Mouse (Mus musculus) forebrain, embryonic 10.5 days (tissue): ENCODE data around the gene Olfr1045. TPM values are rescaled to one million over a fixed set of nuclear protein-coding genes. Genes with fewer than 3 reads are reported as not detected.
"Not testable (repeated sequence)": the region's sequence is repeated elsewhere in the genome, so short reads cannot be mapped to it uniquely, and the experiment has no call there.

ENCODE experiments used
- DNase-seq: peaks from one replicate; pipeline ENCODE4 v3.0.0-alpha.2; 2017; ENCODE audit warnings: low spot score; ENCODE audit errors: extremely low spot score
- H3K27ac ChIP-seq: fragments of 300-500 bp; sonication (generic); 2 replicates; pipeline ENCODE4 v1.5.1; 2016; ENCODE audit warnings: mild to moderate bottlenecking
- H3K27me3 ChIP-seq: fragments of 300-500 bp; sonication (generic); 2 replicates; pipeline ENCODE4 v1.6.1; 2016; ENCODE audit warnings: mild to moderate bottlenecking; ENCODE audit not compliant: poor library complexity, severe bottlenecking
- H3K36me3 ChIP-seq: fragments of 300-500 bp; sonication (generic); replicated peaks from 2 replicates; pipeline ENCODE4 v1.6.1; 2016; ENCODE audit warnings: mild to moderate bottlenecking, moderate library complexity
- H3K4me1 ChIP-seq: fragments of 300-500 bp; sonication (generic); 2 replicates; pipeline ENCODE4 v1.6.1; 2016
- H3K4me3 ChIP-seq: fragments of 300-500 bp; sonication (generic); 2 replicates; pipeline ENCODE4 v1.5.1; 2016; ENCODE audit warnings: mild to moderate bottlenecking, moderate library complexity
- H3K9me3 ChIP-seq: fragments of 300-500 bp; sonication (generic); 2 replicates; pipeline ENCODE4 v1.6.1; 2016; ENCODE audit warnings: mild to moderate bottlenecking, moderate library complexity
- WGBS: fragments of 180-500 bp; shearing (Covaris S2); methylation state at CpG from one replicate; pipeline ENCODE4 v1.1.7; 2016; 5-methylcytosine and 5-hydroxymethylcytosine counted together
- polyA plus RNA-seq: library from polyadenylated mRNA; unstranded; fragments of >200 nt; fragmentation: Nextera tagmentation; extraction: Ambion mirVana; gene quantifications from 2 replicates; pipeline ENCODE4 v1.2.1, GENCODE M21; 2016

The Olfr1045 gene
- polyA plus RNA-seq = not detected in 2 replicates

- no peaks in the 10 kb centered on the region for H3K36me3 ChIP-seq
- no peak for DNase-seq
Observed at GRCm38 (mm10) chr2:86202909-86203308, at the start of gene Olfr1045. TSS of gene Olfr1045 (minus strand) at chr2:86203009.

GRCm38 (mm10) chr2:86240189-86240588, 37.4 kb upstream of the Olfr1045 start, which contains the start of gene Olfr1048:
TSS of gene Olfr1048 (minus strand) at chr2:86240289.
- Histone ChIP-seq H3K4me1 (no peaks in the 10 kb centered on the region), H3K36me3 (no peaks in the 10 kb centered on the region), H3K27ac (no peak within 1 kb of the TSS), H3K9me3 (no peaks in the 10 kb centered on the region), H3K4me3 (no peak within 1 kb of the TSS), H3K27me3 (no peaks in the 10 kb centered on the region)
- no peak for DNase-seq

More at GRCm38 (mm10) chr2:86202909-86203308, at the start of gene Olfr1045:
- no peaks in the 10 kb centered on the region for H3K27me3 ChIP-seq
- no peak within 1 kb of the TSS for H3K4me3 ChIP-seq
- no peak within 1 kb of the TSS for H3K27ac ChIP-seq
- no peaks in the 10 kb centered on the region for H3K9me3 ChIP-seq
- H3K4me1 ChIP-seq = no peaks in the 10 kb centered on the region

- no peaks in the 10 kb centered on the region for H3K9me3 ChIP-seq
- no peaks in the 10 kb centered on the region for H3K4me1 ChIP-seq
- 90% methylated on average over 1 of the region's 1 CpGs for WGBS
- DNase-seq = no peak
- no peak within 1 kb of the TSS for H3K4me3 ChIP-seq
- H3K27me3 ChIP-seq = no peaks in the 10 kb centered on the region
- H3K27ac ChIP-seq = no peak within 1 kb of the TSS
- no peaks in the 10 kb centered on the region for H3K36me3 ChIP-seq
Observed at GRCm38 (mm10) chr2:86231301-86231700, 28.5 kb upstream of the Olfr1045 start, which contains the start of gene Olfr1047. TSS of gene Olfr1047 (minus strand) at chr2:86231401.

GRCm38 (mm10) chr2:86219214-86219613, 16.4 kb upstream of the Olfr1045 start, which contains the start of gene Olfr1046:
TSS of gene Olfr1046 (minus strand) at chr2:86219314.
- DNase-seq = no peak
- H3K4me1 ChIP-seq = no peaks in the 10 kb centered on the region
- H3K36me3 ChIP-seq = no peaks in the 10 kb centered on the region
- 83% methylated on average over 2 of the region's 2 CpGs for WGBS
- H3K27ac ChIP-seq = no peak within 1 kb of the TSS
- no peaks in the 10 kb centered on the region for H3K27me3 ChIP-seq
- no peaks in the 10 kb centered on the region for H3K9me3 ChIP-seq
- H3K4me3 ChIP-seq = no peak within 1 kb of the TSS

GRCm38 (mm10) chr2:86195863-86196262, 6.9 kb downstream of the Olfr1045 start:
- H3K4me1 ChIP-seq = no peaks in the 10 kb centered on the region
- H3K27ac ChIP-seq = no peak overlapping the region
- WGBS = 68% methylated on average over 1 of the region's 1 CpGs
- no peaks in the 10 kb centered on the region for H3K27me3 ChIP-seq
- DNase-seq = no peak
- no peaks in the 10 kb centered on the region for H3K36me3 ChIP-seq
- no peaks in the 10 kb centered on the region for H3K9me3 ChIP-seq
- no peak overlapping the region for H3K4me3 ChIP-seq

GRCm38 (mm10) chr2:86185583-86185982, 17.2 kb downstream of the Olfr1045 start, which contains the start of gene Olfr52:
TSS of gene Olfr52 (minus strand) at chr2:86185683.
- H3K27ac ChIP-seq = no peak within 1 kb of the TSS
- no peaks in the 10 kb centered on the region for H3K4me1 ChIP-seq
- H3K4me3 ChIP-seq = no peak within 1 kb of the TSS
- no peak for DNase-seq
- no peaks in the 10 kb centered on the region for H3K27me3 ChIP-seq
- no peaks in the 10 kb centered on the region for H3K36me3 ChIP-seq
- H3K9me3 ChIP-seq = no peaks in the 10 kb centered on the region

- H3K4me3 ChIP-seq = no peak overlapping the region
- no peaks in the 10 kb centered on the region for H3K36me3 ChIP-seq
- H3K27ac ChIP-seq = no peak overlapping the region
- H3K4me1 ChIP-seq = no peaks in the 10 kb centered on the region
- no peak for DNase-seq
- WGBS = 84% methylated on average over 3 of the region's 3 CpGs
- no peaks in the 10 kb centered on the region for H3K9me3 ChIP-seq
- H3K27me3 ChIP-seq = no peaks in the 10 kb centered on the region
Observed at GRCm38 (mm10) chr2:86179950-86180349, 22.9 kb downstream of the Olfr1045 start.

- H3K27ac ChIP-seq = no peak within 1 kb of the TSS
- no peak within 1 kb of the TSS for H3K4me3 ChIP-seq
- H3K36me3 ChIP-seq = no peaks in the 10 kb centered on the region
- no peaks in the 10 kb centered on the region for H3K27me3 ChIP-seq
- H3K4me1 ChIP-seq = no peaks in the 10 kb centered on the region
- H3K9me3 ChIP-seq = no peaks in the 10 kb centered on the region
- no peak for DNase-seq
Observed at GRCm38 (mm10) chr2:86177720-86178119, 25.1 kb downstream of the Olfr1045 start, which contains the start of gene Olfr1044. TSS of gene Olfr1044 (minus strand) at chr2:86177820.

- H3K27me3 ChIP-seq, H3K4me3 ChIP-seq, H3K36me3 ChIP-seq, H3K27ac ChIP-seq, H3K9me3 ChIP-seq, H3K4me1 ChIP-seq, DNase-seq: not testable (repeated sequence)
- WGBS = 78% methylated on average over 7 of the region's 7 CpGs
Observed at GRCm38 (mm10) chr2:86175422-86175821, 27.4 kb downstream of the Olfr1045 start.

GRCm38 (mm10) chr2:86167422-86167821, 35.4 kb downstream of the Olfr1045 start, which contains the start of gene Olfr1043:
TSS of gene Olfr1043 (minus strand) at chr2:86167522.
- no peaks in the 10 kb centered on the region for H3K4me1 ChIP-seq
- no peaks in the 10 kb centered on the region for H3K27me3 ChIP-seq
- no peak within 1 kb of the TSS for H3K27ac ChIP-seq
- 88% methylated on average over 2 of the region's 2 CpGs for WGBS
- no peak within 1 kb of the TSS for H3K4me3 ChIP-seq
- no peak for DNase-seq
- H3K36me3 ChIP-seq = no peaks in the 10 kb centered on the region
- H3K9me3 ChIP-seq = no peaks in the 10 kb centered on the region

GRCm38 (mm10) chr2:86161738-86162137, 41.1 kb downstream of the Olfr1045 start, which contains the start of gene Olfr1042:
TSS of gene Olfr1042 (minus strand) at chr2:86161838.
- DNase-seq = no peak
- 86% methylated on average over 2 of the region's 2 CpGs for WGBS
- Histone ChIP-seq H3K4me3 (no peak within 1 kb of the TSS), H3K4me1 (no peaks in the 10 kb centered on the region), H3K36me3 (no peaks in the 10 kb centered on the region), H3K27ac (no peak within 1 kb of the TSS), H3K27me3 (no peaks in the 10 kb centered on the region), H3K9me3 (no peaks in the 10 kb centered on the region)

GRCm38 (mm10) chr2:86146632-86147031, 56.2 kb downstream of the Olfr1045 start, which contains the start of gene Olfr1040:
TSS of gene Olfr1040 (minus strand) at chr2:86146732.
- Histone ChIP-seq H3K36me3 (no peaks in the 10 kb centered on the region), H3K27me3 (no peaks in the 10 kb centered on the region), H3K27ac (no peak within 1 kb of the TSS), H3K4me1 (no peaks in the 10 kb centered on the region), H3K9me3 (no peaks in the 10 kb centered on the region), H3K4me3 (no peak within 1 kb of the TSS)
- 88% methylated on average over 1 of the region's 1 CpGs for WGBS
- DNase-seq = no peak
